Mouse (Mus musculus): ENCODE results near the gene Sarnp. TPM values are rescaled to one million over a fixed set of nuclear protein-coding genes. Genes with fewer than 3 reads are reported as not detected.
A peak's percentile ranks its signal among the peaks of the same experiment; 100 is the strongest.
"Not testable (repeated sequence)": the region's sequence is repeated elsewhere in the genome, so short reads cannot be mapped to it uniquely, and the experiment has no call there.

Gene Sarnp
- polyA plus RNA-seq, 1 experiment from 2014 or later: 152 TPM

DNA sequence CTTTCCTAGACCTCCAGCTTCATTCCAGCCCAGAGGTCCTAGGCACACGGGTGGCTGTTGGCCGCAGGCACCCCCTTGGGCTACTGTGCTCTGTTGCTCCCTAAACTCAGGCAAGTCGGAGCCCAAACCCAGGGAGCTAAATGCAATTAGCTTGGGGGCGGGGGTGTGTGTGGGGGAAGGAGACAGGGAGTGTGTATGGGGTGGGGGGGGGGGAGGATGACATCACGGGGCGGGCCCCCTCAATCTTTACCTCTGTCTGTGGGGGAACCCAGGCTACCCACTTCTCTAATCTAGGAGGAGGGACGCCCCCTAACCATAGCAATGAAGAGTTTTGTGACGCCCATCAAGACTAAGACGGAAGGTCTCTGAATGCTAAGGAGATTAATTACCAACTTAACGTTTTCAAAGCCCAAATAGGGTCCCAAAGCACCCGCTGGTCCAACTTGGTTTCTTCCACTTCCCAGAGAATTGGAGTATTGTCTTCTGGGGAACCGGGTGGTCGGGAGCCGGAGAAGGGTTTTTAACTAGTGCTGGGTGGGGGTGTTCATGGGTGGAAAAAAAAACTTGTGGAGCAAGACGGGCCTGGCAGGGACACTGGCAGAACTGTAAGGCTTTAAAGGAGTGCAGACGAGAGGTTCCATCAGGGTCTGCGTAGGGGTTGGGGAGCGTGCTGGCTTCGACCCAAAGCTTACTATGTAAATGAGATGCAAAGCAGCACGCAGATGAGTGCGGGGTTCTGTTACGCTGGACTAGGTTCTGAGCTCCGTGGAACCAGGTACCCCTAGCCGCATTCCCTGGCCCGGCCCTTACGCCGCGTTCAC, 12.7 kb upstream of the Sarnp start, which contains the start of gene Tmem198b:
Tmem198b (minus strand) TSS at position 100 of the 821 bp plus-strand sequence.
- WGBS: under 1% methylated on average over 28 of the region's 28 CpGs
- Histone ChIP-seq H3K9me3 (ENCODE audit: control insufficient read depth, low read length) (no peaks in the 10 kb centered on the region), H3K27ac (replicated peaks; ENCODE audit: low read depth, low read length) (peak within 1 kb of the TSS; percentile 92), H3K4me1 (ENCODE audit: control insufficient read depth, insufficient read depth, low read length) (peaks cover 42% of the 10 kb centered on the region), H3K9ac (replicated peaks; ENCODE audit: low read length) (peak within 1 kb of the TSS; percentile 77), H3K36me3 (ENCODE audit: control insufficient read depth, insufficient read depth, low read length) (peaks cover 39% of the 10 kb centered on the region), H3K4me3 (replicated peaks; ENCODE audit: low read depth, low read length) (peak within 1 kb of the TSS; percentile 76), H3K27me3 (ENCODE audit: control insufficient read depth, insufficient read depth, low read length) (no peaks in the 10 kb centered on the region), H3K4me2 (ENCODE audit: low read length) (peak within 1 kb of the TSS; percentile 62)
- peak; percentile 86 for DNase-seq
- ATAC-seq (ENCODE audit: low FRiP score, low TSS enrichment): peak; percentile 79

DNA sequence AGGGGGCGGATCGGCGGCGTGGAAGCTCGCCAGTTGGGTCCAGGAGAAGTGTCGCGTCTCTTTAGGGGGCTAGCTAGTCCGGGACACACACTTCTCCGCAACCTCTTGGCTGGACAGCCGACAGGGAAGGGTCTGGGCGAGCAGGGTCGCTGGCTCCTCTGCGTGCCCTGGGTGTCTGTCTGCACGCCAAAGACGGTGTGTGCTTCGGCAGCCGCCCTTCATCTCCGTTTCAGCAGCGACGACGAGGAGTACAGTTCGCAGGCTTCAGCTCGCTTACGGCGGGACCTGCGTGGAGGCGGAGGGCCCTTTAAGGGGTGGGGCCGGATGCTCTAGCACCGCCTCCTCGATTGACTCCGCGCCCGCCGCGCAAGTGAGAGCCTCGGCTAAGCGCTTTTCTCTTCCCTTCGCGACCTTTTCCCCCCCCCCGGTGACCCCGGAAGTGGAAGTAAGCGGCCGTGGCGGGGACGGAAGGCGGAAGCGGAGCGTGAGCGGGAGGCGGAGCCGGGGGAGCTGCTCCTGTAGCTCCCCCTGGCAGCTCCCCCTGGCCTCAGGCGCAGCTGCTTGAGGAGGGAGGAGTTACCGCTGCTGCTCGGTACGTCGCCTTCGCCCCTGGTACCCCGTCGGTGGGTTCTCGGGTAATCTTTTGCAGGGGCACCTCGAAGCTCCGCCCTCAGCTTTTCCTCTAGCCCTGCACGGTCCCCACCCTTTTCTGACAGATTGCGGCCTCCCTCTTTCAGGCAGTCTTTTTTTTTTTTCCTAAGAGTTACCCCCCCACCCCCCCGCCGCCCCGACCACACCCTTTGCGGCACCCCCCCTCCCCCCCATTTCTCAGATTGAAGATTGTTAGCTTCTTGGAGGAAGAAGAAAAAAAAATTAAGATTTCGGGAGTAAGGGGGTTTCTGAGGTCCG, 11.8 kb upstream of the Sarnp start:
- under 1% methylated on average over 70 of the region's 70 CpGs for WGBS
- Histone ChIP-seq H3K27me3 (ENCODE audit: control insufficient read depth, insufficient read depth, low read length) (no peaks in the 10 kb centered on the region), H3K9me3 (ENCODE audit: control insufficient read depth, low read length) (no peaks in the 10 kb centered on the region), H3K4me3 (replicated peaks; ENCODE audit: low read depth, low read length) (peak overlapping the region; percentile 76), H3K4me1 (ENCODE audit: control insufficient read depth, insufficient read depth, low read length) (peaks cover 45% of the 10 kb centered on the region), H3K9ac (replicated peaks; ENCODE audit: low read length) (peak overlapping the region; percentile 77), H3K4me2 (ENCODE audit: low read length) (peak overlapping the region; percentile 62), H3K36me3 (ENCODE audit: control insufficient read depth, insufficient read depth, low read length) (peaks cover 35% of the 10 kb centered on the region), H3K27ac (replicated peaks; ENCODE audit: low read depth, low read length) (peak overlapping the region; percentile 92)
- DNase-seq (peak; percentile 99), ATAC-seq (ENCODE audit: low FRiP score, low TSS enrichment) (peak; percentile 94)

DNA sequence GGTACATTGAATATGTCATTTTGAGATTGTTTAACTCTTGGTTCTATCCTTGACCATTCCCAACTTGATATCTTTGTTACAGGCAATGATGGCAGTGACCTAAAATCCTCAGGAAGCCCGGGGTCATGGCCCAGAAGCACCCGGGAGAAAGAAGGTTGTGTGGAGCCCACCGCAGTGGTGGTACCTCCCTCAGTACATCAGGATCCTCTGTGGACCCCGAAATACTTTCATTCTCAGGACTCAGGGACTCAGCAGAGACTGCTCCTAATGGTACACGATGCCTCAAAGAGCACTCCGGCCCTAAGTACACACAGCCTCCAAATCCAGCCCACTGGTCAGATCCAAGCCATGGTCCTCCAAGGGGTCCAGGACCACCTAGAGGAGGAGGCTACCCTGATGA, 11.0 kb upstream of the Sarnp start:
- 67% methylated on average over 6 of the region's 6 CpGs for WGBS
- Histone ChIP-seq H3K36me3 (ENCODE audit: control insufficient read depth, insufficient read depth, low read length) (peaks cover 30% of the 10 kb centered on the region), H3K27ac (replicated peaks; ENCODE audit: low read depth, low read length) (peak overlapping the region; percentile 92; the same call in 1 of the 2 replicates), H3K4me2 (ENCODE audit: low read length) (peak overlapping the region; percentile 62), H3K4me1 (ENCODE audit: control insufficient read depth, insufficient read depth, low read length) (peaks cover 45% of the 10 kb centered on the region), H3K9ac (replicated peaks; ENCODE audit: low read length) (peak overlapping the region; percentile 77), H3K27me3 (ENCODE audit: control insufficient read depth, insufficient read depth, low read length) (no peaks in the 10 kb centered on the region), H3K4me3 (replicated peaks; ENCODE audit: low read depth, low read length) (peak overlapping the region; percentile 76), H3K9me3 (ENCODE audit: control insufficient read depth, low read length) (no peaks in the 10 kb centered on the region)
- DNase-seq: no peak
- no peak for ATAC-seq (ENCODE audit: low FRiP score, low TSS enrichment)

DNA sequence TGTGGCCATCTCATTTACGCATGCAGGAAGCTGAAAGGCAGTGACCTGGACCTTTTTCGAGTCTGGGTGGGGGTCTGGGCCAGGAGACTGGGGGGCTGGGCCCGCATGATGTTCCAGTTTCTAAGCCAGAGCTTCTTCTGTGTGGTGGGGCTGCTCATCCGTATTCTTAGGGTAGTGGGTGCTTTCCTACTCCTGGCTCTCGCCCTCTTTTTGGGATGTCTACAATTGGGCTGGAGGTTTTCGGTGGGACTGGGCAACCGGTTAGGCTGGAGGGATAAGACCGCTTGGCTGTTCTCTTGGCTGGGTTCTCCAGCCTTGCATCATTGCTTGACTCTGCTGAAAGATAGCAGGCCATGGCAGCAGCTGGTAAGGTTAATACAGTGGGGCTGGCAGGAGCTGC, 10.1 kb upstream of the Sarnp start:
- 93% methylated on average over 8 of the region's 8 CpGs for WGBS
- Histone ChIP-seq H3K9ac (replicated peaks; ENCODE audit: low read length) (peak overlapping the region; percentile 6; the same call in 1 of the 2 replicates), H3K27me3 (ENCODE audit: control insufficient read depth, insufficient read depth, low read length) (no peaks in the 10 kb centered on the region), H3K27ac (replicated peaks; ENCODE audit: low read depth, low read length) (no peak overlapping the region), H3K4me3 (replicated peaks; ENCODE audit: low read depth, low read length) (peak overlapping the region; percentile 76), H3K9me3 (ENCODE audit: control insufficient read depth, low read length) (no peaks in the 10 kb centered on the region), H3K36me3 (ENCODE audit: control insufficient read depth, insufficient read depth, low read length) (peaks cover 27% of the 10 kb centered on the region), H3K4me1 (ENCODE audit: control insufficient read depth, insufficient read depth, low read length) (peaks cover 45% of the 10 kb centered on the region), H3K4me2 (ENCODE audit: low read length) (peak overlapping the region; percentile 62)
- ATAC-seq (ENCODE audit: low FRiP score, low TSS enrichment) (no peak), DNase-seq (no peak)

DNA sequence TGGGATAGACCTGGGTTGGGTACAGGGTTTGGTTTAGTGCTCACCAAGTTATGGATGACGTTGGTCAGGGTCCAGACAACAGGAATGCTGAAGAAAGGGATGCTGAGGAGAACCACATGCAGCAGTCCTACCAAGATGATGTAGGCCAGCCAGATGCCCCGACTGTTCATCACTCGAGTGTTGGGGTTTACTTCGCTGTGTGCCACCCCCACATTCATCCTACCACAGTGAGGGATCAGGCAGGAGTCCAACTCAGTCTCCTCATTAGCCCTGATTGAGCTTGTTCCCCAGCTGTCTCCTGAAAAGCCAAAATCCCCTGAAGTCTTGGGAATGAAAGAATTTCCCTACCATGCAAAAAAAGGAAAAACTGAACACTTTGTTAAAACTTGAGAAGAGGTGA, 3.1 kb downstream of the Sarnp start:
- no peak overlapping the region for H3K9ac ChIP-seq (replicated peaks; ENCODE audit: low read length)
- no peak overlapping the region for H3K27ac ChIP-seq (replicated peaks; ENCODE audit: low read depth, low read length)
- no peak for ATAC-seq (ENCODE audit: low FRiP score, low TSS enrichment)
- H3K36me3 ChIP-seq (ENCODE audit: control insufficient read depth, insufficient read depth, low read length): peaks cover 52% of the 10 kb centered on the region
- DNase-seq: no peak
- no peak overlapping the region for H3K4me2 ChIP-seq (ENCODE audit: low read length)
- H3K4me1 ChIP-seq (ENCODE audit: control insufficient read depth, insufficient read depth, low read length): peaks cover 7% of the 10 kb centered on the region
- WGBS: 96% methylated on average over 4 of the region's 4 CpGs
- no peaks in the 10 kb centered on the region for H3K9me3 ChIP-seq (ENCODE audit: control insufficient read depth, low read length)
- no peaks in the 10 kb centered on the region for H3K27me3 ChIP-seq (ENCODE audit: control insufficient read depth, insufficient read depth, low read length)
- no peak overlapping the region for H3K4me3 ChIP-seq (replicated peaks; ENCODE audit: low read depth, low read length)

DNA sequence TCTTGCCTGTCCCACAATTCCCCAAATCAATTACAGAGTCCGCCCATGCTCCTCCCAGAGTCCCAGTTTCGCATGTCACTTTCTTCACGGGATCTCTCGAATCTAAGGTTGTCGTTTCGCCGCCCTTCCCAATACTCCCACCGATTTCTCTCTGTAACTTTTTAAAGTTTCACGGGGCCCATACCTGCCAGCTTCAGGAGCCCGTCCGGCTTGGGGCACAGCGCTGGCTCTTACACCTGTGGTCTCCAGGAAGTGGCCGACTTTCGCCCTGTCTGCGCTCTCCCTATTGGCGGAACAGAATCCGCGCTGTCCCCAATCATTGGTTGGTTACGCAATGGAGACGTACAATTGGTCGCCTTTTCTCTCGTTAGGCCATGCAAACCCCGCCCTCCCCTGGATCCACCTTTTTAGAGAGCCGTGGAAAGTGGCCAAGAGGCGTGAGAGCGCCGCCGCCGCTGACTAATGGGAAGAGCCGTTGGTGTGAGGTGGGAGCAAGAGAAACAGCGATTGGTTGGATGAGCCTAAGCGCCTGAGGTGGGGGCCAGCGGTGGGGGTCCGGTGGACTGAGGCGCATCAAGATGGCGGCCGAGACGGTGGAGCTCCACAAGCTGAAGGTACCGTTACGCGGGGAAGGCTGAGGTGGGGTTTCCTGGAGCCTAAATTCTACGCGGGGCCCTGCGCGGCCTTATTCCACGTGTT, 4.4 kb downstream of the Sarnp start, which contains the start of gene Ormdl2:
Ormdl2 (minus strand) TSS at position 288 of the 699 bp plus-strand sequence.
- Histone ChIP-seq H3K9ac (replicated peaks; ENCODE audit: low read length) (peak within 1 kb of the TSS; percentile 62), H3K9me3 (ENCODE audit: control insufficient read depth, low read length) (no peaks in the 10 kb centered on the region), H3K4me3 (replicated peaks; ENCODE audit: low read depth, low read length) (peak within 1 kb of the TSS; percentile 67), H3K27me3 (ENCODE audit: control insufficient read depth, insufficient read depth, low read length) (no peaks in the 10 kb centered on the region), H3K4me2 (ENCODE audit: low read length) (peak within 1 kb of the TSS; percentile 69), H3K27ac (replicated peaks; ENCODE audit: low read depth, low read length) (no peak within 1 kb of the TSS), H3K36me3 (ENCODE audit: control insufficient read depth, insufficient read depth, low read length) (peaks cover 44% of the 10 kb centered on the region), H3K4me1 (ENCODE audit: control insufficient read depth, insufficient read depth, low read length) (peaks cover 7% of the 10 kb centered on the region)
- ATAC-seq (ENCODE audit: low FRiP score, low TSS enrichment) (peak; percentile 100), DNase-seq (peak; percentile 100)
- under 1% methylated on average over 46 of the region's 46 CpGs for WGBS

DNA sequence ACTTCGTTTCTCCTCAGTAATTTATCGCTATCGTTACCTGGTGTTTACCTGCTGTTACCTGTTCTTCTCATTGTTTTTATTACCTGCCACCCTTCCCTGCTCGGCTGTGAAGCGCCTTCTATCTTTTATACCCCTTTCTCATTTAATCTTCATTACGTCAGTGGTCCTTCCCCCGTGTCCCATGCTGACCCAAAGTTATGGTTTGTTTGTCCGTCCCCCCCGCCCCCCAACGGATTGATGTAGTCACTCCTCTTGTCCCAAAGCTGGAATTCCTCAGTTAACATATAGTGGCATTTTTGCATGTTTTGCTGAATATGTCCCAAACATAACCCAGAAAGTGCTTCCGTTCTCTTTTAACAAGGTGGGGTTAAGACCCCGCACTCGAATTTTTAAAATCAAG, 5.0 kb downstream of the Sarnp start:
- 5% methylated on average over 13 of the region's 13 CpGs for whole genome bisulfite sequencing
- no peak for ATAC-seq (ENCODE audit: low FRiP score, low TSS enrichment)
- peaks cover 7% of the 10 kb centered on the region for H3K4me1 ChIP-seq (ENCODE audit: control insufficient read depth, insufficient read depth, low read length)
- no peak for DNase-seq
- H3K9ac ChIP-seq (replicated peaks; ENCODE audit: low read length): peak overlapping the region; percentile 62
- H3K4me2 ChIP-seq (ENCODE audit: low read length): peak overlapping the region; percentile 69
- H3K27me3 ChIP-seq (ENCODE audit: control insufficient read depth, insufficient read depth, low read length): no peaks in the 10 kb centered on the region
- no peak overlapping the region for H3K27ac ChIP-seq (replicated peaks; ENCODE audit: low read depth, low read length)
- H3K36me3 ChIP-seq (ENCODE audit: control insufficient read depth, insufficient read depth, low read length): peaks cover 41% of the 10 kb centered on the region
- H3K4me3 ChIP-seq (replicated peaks; ENCODE audit: low read depth, low read length): peak overlapping the region; percentile 67
- no peaks in the 10 kb centered on the region for H3K9me3 ChIP-seq (ENCODE audit: control insufficient read depth, low read length)

DNA sequence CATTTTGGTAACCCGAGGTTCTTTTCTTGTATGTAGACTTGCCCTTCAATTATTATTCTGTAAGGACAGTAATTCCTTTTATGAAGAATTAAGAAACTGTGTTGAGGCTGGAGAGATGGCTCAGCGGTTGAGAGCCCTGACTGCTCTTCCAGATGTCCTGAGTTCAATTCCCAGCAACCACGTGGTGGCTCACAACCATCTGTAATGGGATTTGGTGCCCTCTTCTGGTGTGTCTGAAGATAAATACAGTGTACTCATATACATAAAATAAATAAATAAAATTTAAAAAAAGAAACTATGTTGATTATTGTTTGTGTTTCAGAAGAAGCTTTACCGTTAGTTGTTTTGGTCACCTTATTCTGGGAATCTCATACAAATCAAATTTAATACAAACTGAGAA, 6.0 kb downstream of the Sarnp start:
- 83% methylated on average over 4 of the region's 4 CpGs for whole genome bisulfite sequencing
- Histone ChIP-seq H3K36me3 (ENCODE audit: control insufficient read depth, insufficient read depth, low read length) (peaks cover 31% of the 10 kb centered on the region), H3K4me3 (replicated peaks; ENCODE audit: low read depth, low read length) (peak overlapping the region; percentile 67; the same call in 1 of the 2 replicates), H3K4me2 (ENCODE audit: low read length) (peak overlapping the region; percentile 69)
- H3K9ac ChIP-seq (replicated peaks; ENCODE audit: low read length); H3K9me3 ChIP-seq (ENCODE audit: control insufficient read depth, low read length); H3K4me1 ChIP-seq (ENCODE audit: control insufficient read depth, insufficient read depth, low read length); DNase-seq; H3K27ac ChIP-seq (replicated peaks; ENCODE audit: low read depth, low read length); H3K27me3 ChIP-seq (ENCODE audit: control insufficient read depth, insufficient read depth, low read length); ATAC-seq (ENCODE audit: low FRiP score, low TSS enrichment): not testable (repeated sequence)
